Mouse (Mus musculus): ENCODE measurements at regions not wholly inside any gene's neighbourhood (a gene's known extent, or its start where the extent isn't known, plus 50 kb on each side); places are given as distances from the start of the nearest gene placed in this dataset.

DNA sequence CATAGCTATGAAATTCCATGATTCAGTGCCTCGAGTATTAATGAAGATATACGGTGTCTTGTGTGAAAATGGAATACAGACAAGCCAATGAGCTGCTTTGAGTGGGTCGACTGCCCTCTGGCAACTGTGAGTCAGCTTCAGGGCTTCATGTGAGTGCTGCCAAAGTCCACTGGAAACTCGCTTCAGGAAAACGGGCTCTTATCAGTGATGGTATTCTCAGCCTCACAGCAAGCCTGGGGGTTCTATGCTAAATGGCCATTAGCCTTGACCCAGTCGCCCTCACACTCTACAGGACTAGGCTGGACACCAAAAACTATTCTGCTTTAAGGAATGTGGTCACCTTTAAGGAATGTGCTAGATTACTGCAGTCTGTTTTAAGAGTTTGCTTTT, 477.8 kb downstream of the Efnb2 start:
- no peak for DNase-seq (ENCODE audit: low read depth)

DNA sequence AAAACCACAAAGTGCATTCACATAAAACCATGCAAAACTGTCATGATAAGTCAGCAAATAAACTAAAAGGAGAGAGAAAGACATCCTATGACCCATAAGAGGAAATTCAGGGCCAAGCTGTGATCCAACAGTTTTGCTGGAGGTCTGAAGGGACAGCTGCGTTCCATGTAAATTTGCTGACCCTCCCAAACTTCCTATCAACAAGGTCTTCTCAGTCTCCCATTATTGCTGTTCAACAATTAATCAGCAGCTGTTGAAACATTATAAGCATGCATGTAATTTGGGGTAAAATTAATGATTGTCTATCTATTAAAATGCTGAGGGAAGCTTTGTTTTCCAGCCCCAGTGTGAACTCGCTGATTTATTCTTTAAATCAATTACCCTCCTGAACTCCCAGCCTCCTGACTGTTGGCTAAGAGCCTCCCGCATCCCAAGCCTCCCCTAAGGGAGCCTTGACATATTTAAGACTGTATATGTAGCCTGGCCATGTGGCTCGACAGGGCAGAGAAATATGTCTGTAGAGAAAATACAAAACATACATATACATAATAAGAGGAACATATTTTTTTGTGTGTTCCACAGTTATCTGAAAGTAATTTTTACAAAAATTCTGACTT, 478.3 kb downstream of the Efnb2 start:
- no peak for DNase-seq (ENCODE audit: low read depth)

DNA sequence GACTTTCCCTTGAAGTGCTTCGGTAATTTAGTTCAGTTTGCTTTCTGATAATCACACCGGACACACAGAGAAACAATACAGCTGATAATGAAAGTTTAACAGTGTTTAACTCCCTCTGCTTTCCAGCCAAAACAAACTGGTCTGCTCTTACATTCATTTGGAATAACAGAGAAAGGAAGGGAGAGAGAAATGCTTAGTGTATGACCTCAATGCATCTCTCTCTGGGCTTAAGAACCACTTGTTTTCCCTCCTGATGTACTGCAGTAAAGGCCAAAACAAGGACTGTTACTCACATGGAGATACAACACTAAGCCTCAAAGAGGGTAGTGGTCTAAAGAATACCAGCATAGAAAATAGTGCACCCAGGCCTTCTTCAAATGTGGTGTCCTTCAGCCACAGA, 478.9 kb downstream of the Efnb2 start:
- DNase-seq (ENCODE audit: low read depth) = no peak

DNA sequence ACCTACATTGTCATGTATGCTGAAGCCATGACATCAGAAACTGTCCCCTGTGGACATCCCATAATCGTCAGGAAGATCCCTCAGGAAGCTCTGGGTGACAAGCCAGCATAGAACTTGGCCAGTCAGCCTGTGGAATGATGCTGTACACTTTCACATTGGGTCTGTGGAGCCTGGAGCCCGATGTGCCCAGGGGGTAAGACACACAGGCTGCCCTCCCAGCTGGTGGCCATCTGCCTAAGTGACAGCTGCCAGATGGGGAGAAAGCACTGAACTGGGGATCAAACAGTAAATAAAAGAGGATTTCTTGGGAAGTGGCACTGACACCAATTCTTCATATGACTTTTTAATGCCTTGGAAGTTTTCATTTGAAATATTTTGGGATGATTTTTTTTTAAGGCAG, 486.8 kb downstream of the Efnb2 start:
- DNase-seq (ENCODE audit: low read depth) = no peak

DNA sequence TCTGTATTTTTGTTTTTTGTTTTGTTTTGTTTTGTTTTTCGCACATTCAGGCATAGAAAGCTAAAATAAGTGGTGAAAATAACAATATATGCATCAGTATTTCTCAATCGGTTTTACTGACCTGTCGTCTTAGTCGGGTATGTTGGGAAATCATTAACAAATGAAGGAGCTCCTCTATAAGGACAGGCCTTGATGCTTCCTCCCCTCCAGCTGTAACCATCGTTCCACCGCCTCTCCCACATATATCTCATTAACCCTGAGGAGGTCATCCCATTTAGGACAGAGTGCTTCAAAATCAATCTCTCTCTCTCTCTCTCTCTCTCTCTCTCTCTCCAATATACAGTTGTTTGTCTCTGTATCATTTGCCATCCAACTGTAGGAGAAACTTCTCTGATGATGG, 492.4 kb downstream of the Efnb2 start:
- no peak for DNase-seq (ENCODE audit: low read depth)

DNA sequence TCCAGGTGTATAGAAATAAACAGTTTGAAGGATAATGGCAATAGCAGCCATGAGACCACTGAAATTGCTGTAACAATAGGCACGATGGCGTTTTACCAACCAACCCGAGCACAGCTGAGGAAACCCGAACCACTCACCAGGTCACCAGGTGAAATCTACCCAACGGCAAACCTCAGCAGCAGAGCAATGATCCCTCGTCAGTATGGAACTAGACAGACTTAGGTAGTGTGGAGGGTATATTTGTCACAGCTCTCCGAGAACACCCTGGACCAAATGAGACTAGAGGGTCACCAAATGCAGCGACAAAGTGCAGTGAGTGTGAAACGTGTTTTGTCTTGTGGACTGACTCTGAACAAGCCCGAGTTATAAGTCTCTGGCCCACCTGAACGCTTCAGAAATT, 492.8 kb downstream of the Efnb2 start:
- DNase-seq (ENCODE audit: low read depth) = no peak

DNA sequence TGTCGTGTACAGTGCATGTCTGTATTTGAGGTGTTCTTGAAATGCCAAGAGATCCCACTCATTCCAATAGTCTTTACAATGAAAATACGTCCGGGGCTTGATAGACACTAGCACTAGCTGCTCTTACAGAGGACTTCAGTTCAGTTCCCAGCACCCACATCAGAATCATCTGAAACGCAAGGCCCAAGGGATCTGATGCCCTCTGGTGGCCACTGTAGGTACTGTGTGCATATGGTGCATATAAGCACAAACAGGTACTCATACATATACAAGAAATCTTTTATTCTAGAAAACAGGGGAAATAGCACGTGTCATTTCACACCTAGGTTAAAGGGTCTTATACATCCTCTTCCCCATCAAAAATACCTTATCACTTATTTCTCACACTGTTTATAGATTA, 513.5 kb downstream of the Efnb2 start:
- DNase-seq (ENCODE audit: low read depth) = no peak

DNA sequence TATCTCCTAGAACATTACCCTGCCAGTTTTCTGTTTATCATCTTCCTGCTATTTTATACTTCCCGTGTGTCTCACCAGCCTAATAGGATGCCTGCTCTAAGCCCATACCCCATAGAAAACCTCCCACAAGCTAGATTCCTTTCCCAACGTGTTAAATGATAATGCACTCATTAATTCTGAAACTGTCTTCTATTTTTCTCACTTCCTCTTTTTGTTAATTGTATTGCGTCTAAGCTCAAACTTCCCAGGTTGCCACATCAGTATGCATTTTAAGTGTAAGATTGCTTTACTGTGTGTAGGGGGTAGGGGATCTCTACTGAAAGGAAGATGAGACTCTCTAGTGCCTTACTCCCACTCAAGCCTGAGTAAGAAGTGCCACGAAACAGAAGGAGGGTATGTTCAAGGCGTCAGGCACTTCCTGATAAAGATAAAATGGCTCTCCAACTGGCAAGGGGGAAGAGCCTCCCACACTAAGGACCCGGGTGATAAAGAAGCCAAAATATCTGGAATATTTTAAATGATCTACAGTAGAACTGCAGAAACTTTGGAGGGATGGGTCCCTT, 518.0 kb downstream of the Efnb2 start:
- DNase-seq (ENCODE audit: low read depth) = no peak

DNA sequence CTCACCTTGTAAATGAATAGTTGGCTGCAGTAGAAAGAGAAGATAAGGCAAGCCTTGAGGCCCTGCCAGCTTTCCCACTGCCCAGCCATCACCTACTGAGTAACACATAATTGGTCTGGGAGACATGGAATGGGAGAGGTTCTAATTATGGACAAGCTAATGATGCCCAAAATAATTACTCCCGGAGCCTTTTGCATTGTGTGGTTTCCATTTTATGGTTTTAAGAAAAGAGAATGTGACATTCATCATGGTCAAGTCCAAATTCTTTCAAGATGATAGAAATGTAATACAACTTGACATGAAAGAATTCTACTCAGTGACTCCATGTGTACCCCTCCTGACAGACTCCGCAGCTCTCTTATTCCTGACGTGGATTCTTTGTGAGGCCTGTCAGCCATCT, 518.6 kb downstream of the Efnb2 start:
- no peak for DNase-seq (ENCODE audit: low read depth)

DNA sequence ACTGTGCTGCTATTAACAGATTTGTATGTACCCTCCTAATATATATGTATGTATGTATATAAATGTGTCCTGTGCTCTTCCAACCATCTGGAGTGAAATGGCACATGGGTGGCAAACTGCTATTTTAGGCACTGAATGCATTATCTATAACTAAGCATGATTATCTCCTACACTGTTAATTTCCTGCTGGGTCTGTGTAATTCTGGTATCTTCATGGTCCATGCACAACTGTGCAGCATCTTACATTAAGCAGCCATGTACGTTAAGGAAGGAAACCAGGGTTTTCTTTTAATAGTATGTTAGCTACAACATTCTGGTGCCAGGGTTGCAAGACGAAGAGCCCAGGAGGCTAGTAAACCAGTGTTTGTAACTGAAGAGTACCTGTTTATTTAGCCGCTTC, 521.3 kb downstream of the Efnb2 start:
- no peak for DNase-seq (ENCODE audit: low read depth)

DNA sequence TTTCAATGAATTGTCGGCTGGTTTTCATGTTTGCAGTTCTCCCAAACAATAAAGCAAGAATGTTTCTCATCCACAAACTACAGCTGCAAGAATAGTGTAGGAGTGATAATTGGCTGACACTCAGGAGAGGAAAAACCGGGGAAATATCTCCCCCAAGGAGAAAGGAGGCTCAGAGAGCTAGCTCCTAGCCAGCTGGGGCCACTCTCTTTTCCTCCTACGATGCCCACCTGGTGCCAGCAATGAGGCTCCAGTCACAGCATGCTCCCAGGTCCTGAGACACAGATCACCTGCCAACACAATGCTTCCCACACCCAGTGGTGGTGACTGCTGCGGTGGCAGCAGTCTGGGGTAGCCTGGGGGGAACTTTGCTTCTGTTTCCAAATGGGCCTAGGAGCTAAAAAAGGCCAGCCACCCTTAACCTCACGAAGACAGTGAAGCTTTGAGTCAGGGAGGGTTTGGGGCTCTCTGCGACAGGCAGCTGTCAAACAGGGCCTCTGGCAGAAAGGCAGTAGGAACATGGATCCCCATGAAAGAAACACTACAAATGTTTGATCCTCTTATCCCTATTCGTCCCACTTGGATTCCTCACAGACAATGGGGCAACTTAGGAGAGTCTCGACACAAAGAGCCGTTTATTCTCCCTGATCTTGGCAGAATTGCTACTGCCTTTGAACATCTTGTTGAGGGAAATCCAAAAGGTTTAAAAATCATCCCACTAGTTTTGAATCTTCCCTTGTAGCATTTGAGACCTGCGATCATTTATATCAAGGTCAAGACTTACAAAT, 527.8 kb downstream of the Efnb2 start:
- DNase-seq (ENCODE audit: low read depth) = no peak

DNA sequence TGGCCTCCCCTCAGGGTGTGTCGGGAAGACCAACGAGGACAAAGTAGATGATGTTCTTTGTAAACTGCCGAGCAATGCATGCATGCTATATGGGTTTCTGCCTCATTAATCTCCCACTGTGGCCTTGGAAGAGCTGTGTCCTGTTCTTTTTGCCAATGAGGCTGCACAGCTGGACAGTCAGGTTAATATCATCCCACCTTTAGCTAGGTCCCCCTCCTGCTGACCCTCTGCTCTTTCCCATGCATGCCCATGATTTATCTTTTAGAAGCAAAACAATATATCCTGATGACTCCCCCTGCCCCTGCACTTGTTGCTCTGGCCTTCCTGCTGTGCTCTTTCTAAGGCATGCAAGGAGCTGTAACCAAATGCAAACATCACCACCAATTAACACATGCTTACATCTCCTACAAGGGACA, 529.1 kb downstream of the Efnb2 start:
- no peak for DNase-seq (ENCODE audit: low read depth)

DNA sequence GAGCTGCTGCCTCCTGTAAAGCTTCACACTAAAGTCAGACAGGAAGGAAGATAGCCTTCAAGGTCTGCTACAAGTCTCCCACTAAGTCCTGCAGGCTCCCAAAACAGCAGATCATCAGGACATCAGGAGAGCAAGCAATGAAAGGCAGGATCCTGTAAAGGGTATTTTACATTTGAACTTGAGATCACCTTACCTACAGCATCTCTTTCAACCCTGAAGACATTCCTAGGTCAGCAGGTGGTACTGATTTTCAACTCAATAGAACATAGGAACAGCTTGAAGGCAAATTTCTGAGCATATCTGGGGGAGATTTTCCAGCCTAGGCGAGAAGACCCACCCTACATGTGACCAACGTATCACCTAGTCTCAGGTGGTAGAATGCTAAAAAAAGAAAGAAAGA, 530.2 kb downstream of the Efnb2 start:
- DNase-seq (ENCODE audit: low read depth) = no peak

DNA sequence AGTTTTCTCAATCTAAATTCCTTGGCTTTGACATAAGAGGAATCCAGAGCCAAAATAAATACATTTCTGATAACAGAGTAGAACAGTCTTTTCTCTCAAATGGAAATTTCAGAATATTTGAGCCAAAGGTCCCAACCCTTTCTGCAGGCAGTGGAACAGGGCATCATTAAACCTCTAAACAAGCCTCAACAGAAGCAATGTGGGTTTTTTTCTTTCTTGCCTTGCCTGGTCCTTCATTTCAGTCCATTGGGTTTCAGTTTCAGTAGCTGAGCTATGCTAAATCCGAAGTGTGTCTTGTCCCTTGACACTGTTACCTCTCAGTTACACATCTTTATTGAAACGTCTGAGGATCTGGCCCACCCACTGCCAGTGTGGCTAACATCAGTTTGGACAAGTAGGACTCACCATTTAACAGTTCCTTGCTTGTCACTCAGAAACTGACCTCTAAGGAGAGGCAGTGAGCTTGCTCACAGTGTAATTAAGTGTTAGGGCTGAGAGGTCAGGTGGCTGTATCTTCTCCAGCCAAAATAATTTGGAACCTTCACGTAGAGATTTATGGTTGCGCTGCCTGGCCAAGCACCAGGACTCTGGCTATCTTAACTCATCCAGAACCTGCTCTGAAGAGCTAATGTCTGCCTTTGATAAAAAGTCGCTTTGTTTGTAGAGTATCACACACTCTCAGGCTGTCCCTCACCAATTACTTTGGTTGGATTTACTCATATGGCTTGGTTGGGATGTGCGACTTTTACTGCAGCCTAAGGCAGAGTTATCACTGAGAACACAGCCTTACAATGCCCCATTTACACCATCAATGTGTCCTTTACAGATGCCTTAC, 545.2 kb downstream of the Efnb2 start:
- DNase-seq (ENCODE audit: low read depth) = no peak

DNA sequence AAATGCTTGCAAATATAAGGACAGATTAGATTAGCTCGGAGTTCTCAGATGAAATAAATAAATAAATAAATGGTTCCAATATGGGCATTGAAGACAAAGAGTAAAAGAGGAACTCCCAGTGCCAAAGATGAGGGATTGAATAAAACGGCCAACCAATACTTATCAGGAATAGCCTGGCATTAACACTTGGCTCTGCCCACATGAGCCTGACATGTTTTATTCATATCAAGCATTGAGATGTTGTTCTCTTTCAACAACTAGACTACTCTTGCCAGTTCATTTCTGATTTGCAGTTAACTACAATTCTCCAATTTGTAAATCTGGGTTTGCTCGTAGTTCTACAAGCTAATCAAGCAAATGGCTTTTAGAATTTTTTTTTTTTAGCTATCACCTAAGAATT, 546.4 kb downstream of the Efnb2 start:
- DNase-seq (ENCODE audit: low read depth) = no peak

DNA sequence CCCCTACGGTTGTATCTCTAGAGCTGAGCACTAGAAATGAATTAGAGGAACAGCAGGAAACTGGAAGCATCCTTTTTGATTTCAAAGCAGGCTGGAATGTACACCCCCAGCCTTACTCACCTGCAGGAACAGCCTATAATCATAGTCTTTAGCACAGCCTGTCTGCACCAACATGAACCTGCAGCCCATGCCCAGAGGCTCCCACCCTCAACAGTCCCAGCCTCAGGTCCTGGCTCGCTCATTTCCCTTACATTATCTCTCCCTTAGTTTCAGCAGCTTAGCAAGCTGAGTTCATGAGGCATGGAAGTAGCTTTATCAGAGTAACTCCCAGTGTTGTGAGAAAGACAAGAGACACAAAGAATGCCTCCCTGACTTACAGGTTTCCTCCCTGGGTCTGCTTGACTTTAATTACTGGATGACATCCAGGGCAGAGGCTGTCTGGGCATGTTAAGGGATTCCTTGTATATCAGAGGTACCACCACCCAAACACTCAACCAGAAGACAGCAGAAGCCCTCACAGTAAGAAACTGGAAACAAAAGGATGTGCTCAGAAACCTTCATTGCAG, 551.2 kb downstream of the Efnb2 start:
- no peak for DNase-seq (ENCODE audit: low read depth)

DNA sequence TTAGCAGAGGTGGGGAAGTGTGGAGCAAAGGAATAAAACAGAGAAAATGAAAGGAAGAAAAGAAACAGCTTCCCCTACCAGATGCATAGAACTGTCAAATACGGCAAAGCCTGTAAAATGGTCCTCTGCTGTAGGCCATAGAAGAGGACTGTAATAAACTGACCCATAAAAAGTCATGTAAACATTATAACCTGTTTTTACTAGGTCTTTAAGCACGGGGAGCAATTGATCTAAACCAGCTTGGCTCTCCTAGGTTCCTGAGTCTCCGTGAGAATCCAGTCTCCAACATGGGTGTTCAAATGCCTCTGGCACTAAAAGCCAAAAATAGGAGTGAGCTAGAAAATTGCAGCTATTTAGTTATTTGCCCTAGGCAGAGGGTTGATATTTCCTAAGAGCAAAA, 557.5 kb downstream of the Efnb2 start:
- no peak for DNase-seq (ENCODE audit: low read depth)

DNA sequence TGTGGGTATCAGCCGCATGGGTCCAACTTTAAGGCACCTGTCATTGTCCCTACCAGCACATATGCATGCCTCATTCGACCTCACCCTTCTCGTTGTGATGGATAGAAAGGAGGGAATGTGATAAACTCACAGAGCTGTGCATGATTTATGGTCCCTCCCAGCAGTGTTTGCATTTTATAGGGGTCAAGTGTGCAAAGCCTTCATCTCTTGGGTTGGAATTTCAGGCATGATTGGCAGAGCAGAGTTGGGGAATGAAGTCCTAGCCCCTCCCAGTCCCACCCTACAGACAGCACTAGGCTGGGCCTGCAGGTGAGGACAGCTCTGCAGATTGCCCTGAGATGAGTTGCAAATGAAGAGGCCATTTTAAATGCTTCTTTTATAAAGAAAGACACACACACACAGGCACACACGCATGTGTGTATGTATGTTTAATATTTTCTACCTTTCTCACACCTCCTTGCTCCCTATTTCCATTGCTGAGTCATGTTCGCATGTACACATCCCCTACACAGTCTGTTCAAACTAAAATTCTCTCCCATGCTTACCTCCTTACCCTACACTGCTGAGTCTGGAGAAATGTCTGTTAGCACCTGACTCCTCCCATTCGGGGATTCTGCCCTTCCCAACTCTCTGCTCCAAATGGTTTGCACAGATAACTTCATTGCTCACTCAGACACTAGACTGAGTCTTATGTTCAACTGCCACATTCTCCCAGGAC, 558.9 kb downstream of the Efnb2 start:
- no peak for DNase-seq (ENCODE audit: low read depth)

DNA sequence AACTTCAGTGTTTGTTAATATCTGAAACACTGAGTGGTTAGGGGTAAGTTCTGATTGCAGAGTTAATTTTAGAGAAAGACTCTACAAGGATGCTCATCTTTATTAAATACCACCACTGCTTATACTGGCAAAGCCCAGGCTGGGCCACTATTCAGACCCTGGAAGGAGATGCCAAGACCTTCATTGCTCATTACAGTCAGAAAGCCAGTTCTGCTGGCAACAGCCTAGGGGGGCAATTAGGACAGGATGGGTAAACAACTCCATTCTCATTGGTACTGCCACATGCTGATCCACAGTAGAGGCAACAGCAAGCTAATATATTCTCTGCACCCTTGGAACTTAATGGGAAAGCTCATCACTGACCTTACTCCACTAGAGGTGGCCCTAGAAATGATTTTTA, 568.5 kb downstream of the Efnb2 start:
- DNase-seq (ENCODE audit: low read depth) = no peak

DNA sequence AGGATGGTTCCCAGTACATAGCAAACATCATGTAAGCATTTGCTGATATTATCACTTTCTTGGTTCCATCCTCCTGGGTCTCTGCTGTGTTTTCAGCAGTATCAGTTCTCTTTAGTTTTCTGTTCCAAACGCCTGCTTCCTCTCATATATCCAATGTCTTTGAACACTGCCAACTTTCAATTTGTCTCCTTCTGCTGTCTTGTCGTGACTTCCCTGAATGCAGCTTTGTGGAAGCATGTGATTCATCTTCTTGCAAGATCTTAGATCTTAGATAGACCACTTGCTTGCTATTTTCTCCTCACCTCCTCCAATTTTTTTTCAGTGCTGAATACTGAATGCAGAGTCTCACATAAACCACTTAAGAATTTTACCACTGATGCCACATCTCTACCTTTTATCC, 576.4 kb downstream of the Efnb2 start:
- DNase-seq (ENCODE audit: low read depth) = no peak

DNA sequence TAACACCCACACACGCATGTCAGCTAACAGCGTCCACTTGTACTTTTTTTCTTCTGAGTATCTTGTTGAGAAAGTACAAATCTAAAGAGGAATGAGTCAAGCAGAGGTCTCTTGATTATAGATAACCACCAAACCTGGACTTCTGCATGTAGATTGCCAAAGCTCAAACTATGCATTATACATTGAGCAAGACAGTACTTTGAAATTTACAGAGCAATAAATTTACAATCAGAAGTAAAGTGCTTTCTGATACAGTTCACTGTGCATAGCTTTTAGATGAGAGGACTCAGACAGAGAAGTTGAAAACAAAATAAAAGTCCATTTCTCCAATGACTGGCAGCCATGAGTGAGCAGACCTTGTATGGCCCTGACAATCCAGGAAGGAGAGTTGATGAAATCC, 597.0 kb downstream of the Efnb2 start:
- DNase-seq (ENCODE audit: low read depth) = no peak
